Mouse (Mus musculus) forebrain, postnatal 0 days (tissue): ENCODE data around the gene Ppp1r1b. TPM values are rescaled to one million over a fixed set of nuclear protein-coding genes. Genes with fewer than 3 reads are reported as not detected.

Experiments used
- ATAC-seq: fragments of 200-750 bp; cut with Nextera tagmentation; 2 replicates; pipeline ENCODE4 v1.8.0; 2017; ENCODE audit warnings: mild to moderate bottlenecking, moderate library complexity
- DNase-seq: peaks from one replicate; pipeline ENCODE4 v3.0.0-alpha.2; 2015
- H3K27ac ChIP-seq: fragments of 300-500 bp; sonication (generic); 2 replicates; pipeline ENCODE4 v1.5.1; 2014; ENCODE audit warnings: low read depth, mild to moderate bottlenecking, antibody characterized with exemption, low read length, moderate library complexity, mixed read lengths
- H3K27me3 ChIP-seq: fragments of 300-500 bp; sonication (generic); 2 replicates; pipeline ENCODE4 v1.6.1; 2014; ENCODE audit warnings: mild to moderate bottlenecking, low read length, mixed read lengths; ENCODE audit not compliant: insufficient read depth
- H3K36me3 ChIP-seq: fragments of 300-500 bp; sonication (generic); 2 replicates; pipeline ENCODE4 v1.6.1; 2014; ENCODE audit warnings: mild to moderate bottlenecking, moderate library complexity; ENCODE audit not compliant: insufficient read depth
- H3K4me1 ChIP-seq: fragments of 300-500 bp; sonication (generic); 2 replicates; pipeline ENCODE4 v1.6.1; 2014; ENCODE audit warnings: antibody characterized with exemption; ENCODE audit not compliant: insufficient read depth
- H3K4me2 ChIP-seq: fragments of 300-500 bp; sonication (generic); 2 replicates; pipeline ENCODE4 v1.6.1; 2014; ENCODE audit warnings: low read depth, mild to moderate bottlenecking, moderate library complexity
- H3K4me3 ChIP-seq: fragments of 300-500 bp; sonication (generic); 2 replicates; pipeline ENCODE4 v1.5.1; 2014; ENCODE audit warnings: low read depth, low read length, mixed read lengths
- H3K9ac ChIP-seq: fragments of 300-500 bp; sonication (generic); 2 replicates; pipeline ENCODE4 v1.6.1; 2014; ENCODE audit warnings: mild to moderate bottlenecking
- H3K9me3 ChIP-seq: fragments of 300-500 bp; sonication (generic); 2 replicates; pipeline ENCODE4 v1.6.1; 2016; ENCODE audit warnings: low read length
- CTCF ChIP-seq: sonication (generic); IDR thresholded peaks from 2 replicates; pipeline ENCODE4 v1.5.1; 2016; ENCODE audit warnings: antibody characterized with exemption, control low read depth, low read depth
- WGBS: fragments of 180-500 bp; shearing (Covaris S2); extraction: QIAGEN DNeasy Blood & Tissue Kit; methylation state at CpG from one replicate; pipeline ENCODE4 v1.1.7; 2014; 5-methylcytosine and 5-hydroxymethylcytosine counted together
- polyA plus RNA-seq: library from polyadenylated mRNA; unstranded; fragments of >200 nt; fragmentation: Nextera tagmentation; extraction: Ambion mirVana; gene quantifications from 2 replicates; pipeline ENCODE4 v1.2.1, GENCODE M21; 2015
- total RNA-seq: library from RNA; depleted of rRNA; stranded (reverse); fragments of >200 nt; gene quantifications from 2 replicates; pipeline ENCODE4 v1.2.3, GENCODE M21; 2014

The Ppp1r1b gene
- total and polyA plus RNA-seq, 2 experiments from 2014 or later = 19.4 to 91.4 TPM

DNA sequence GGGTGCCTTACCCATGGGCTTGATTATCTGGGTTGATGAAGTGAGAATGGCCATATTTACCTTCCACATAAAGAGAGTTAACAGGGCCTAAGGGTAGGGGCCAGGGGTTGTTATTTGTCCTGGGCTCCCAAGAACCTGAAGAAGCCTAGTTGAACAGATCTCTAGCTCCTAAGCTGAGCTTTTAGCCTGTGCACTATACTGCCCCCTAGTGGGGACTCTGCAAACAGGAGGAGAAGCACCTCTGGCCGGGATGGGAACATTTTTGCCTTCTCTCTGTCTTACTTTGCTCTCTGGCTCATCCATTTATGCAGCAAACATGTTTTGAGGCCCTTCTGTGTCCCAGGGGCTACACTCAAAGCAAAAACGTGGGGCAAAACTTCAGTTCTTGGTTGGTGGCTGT, 24.2 kb downstream of the Ppp1r1b start:
- DNase-seq (peak; percentile 79), ATAC-seq (no peak)
- WGBS = 2% methylated on average over 2 of the region's 2 CpGs
- Histone ChIP-seq H3K4me2 (no peak overlapping the region), H3K9me3 (no peaks in the 10 kb centered on the region), H3K4me1 (peaks cover 13% of the 10 kb centered on the region), H3K27me3 (no peaks in the 10 kb centered on the region), H3K36me3 (peaks cover 27% of the 10 kb centered on the region), H3K4me3 (no peak overlapping the region), H3K27ac (peak overlapping the region; percentile 69; the same call in 1 of the 2 replicates), H3K9ac (no peak overlapping the region)
- peak; percentile 88 for TF ChIP-seq CTCF

GRCm38 (mm10) chr11:98373244-98373643, 25.0 kb downstream of the Ppp1r1b start:
- Histone ChIP-seq H3K4me1 (peaks cover 13% of the 10 kb centered on the region), H3K27ac (no peak overlapping the region), H3K9ac (no peak overlapping the region), H3K9me3 (no peaks in the 10 kb centered on the region), H3K27me3 (no peaks in the 10 kb centered on the region), H3K4me2 (no peak overlapping the region), H3K4me3 (no peak overlapping the region), H3K36me3 (peaks cover 35% of the 10 kb centered on the region)
- ATAC-seq (no peak), DNase-seq (no peak)
- WGBS = 66% methylated on average over 6 of the region's 6 CpGs
- no peak for TF ChIP-seq CTCF

DNA sequence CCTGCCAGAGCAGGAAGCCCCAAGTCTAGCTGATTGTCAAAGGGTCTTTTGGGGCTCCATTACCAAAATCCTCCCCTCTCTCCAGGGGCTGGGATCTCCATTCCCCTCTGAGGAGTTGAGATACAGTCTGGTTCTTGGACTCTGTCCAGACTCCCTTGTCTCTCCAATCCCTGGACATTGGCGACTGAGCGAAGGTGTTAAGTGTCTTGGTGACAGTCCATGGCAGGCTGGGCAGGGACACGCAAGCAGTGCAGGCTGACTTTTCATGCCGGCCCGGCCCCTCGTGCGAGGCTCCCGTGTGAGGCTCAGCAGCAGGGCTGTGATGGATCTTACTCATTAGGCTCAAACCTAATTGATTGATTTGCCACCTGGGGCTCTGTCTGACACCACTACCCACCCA, 26.1 kb downstream of the Ppp1r1b start:
- no peak for TF ChIP-seq CTCF
- H3K9ac ChIP-seq = no peak overlapping the region
- H3K9me3 ChIP-seq = no peaks in the 10 kb centered on the region
- ATAC-seq = no peak
- DNase-seq = no peak
- no peak overlapping the region for H3K4me3 ChIP-seq
- no peak overlapping the region for H3K4me2 ChIP-seq
- H3K4me1 ChIP-seq = peaks cover 13% of the 10 kb centered on the region
- no peak overlapping the region for H3K27ac ChIP-seq
- peaks cover 43% of the 10 kb centered on the region for H3K36me3 ChIP-seq
- WGBS = 61% methylated on average over 8 of the region's 8 CpGs
- no peaks in the 10 kb centered on the region for H3K27me3 ChIP-seq

DNA sequence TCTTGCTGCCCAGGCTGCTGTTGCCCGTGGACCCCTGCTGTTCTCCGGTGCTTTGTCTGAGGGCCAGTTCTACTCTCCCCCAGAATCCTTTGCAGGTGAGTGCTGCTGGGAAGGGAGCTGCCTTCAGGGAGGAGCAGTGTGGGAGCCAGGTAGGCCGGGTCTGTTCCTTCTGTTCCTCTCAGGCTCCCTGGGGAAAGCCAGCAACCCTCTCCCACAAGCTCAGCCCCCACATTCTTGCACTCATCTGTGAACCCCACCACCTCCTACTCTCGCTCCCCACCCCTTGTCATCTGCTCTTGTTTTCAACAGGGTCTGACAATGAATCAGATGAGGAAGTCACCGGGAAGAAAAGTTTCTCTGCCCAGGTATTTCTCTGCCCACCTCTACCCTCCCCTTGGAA, 28.6 kb downstream of the Ppp1r1b start:
- Histone ChIP-seq H3K4me2 (no peak overlapping the region), H3K4me3 (no peak overlapping the region), H3K27me3 (no peaks in the 10 kb centered on the region), H3K9ac (no peak overlapping the region), H3K27ac (no peak overlapping the region), H3K9me3 (no peaks in the 10 kb centered on the region), H3K36me3 (peaks cover 59% of the 10 kb centered on the region), H3K4me1 (peaks cover 3% of the 10 kb centered on the region; the same call in 1 of the 2 replicates)
- DNase-seq (no peak), ATAC-seq (no peak)
- 66% methylated on average over 5 of the region's 5 CpGs for WGBS
- no peak for TF ChIP-seq CTCF

DNA sequence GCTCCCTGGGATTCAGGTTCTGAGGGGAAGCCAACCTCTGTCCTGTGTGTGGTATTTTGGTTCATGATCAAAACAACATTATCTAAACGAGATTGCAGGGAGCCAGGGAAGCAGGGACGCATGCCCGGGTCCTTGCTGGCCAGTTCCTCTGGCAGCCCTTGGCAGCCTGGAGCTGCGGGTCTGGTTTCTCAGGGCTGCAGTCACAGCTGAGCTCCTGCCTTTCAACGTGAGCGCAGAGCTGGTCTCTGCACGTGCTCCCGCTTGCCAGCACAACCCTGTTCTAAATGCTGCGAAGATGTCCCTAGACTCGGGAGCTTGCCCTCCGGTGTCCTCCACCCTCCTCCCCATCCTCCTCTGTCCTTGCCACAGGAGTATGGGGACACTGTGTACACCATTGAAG, 29.6 kb downstream of the Ppp1r1b start:
- WGBS = 84% methylated on average over 11 of the region's 11 CpGs
- DNase-seq (no peak), ATAC-seq (no peak)
- Histone ChIP-seq H3K9me3 (no peaks in the 10 kb centered on the region), H3K36me3 (peaks cover 59% of the 10 kb centered on the region), H3K4me1 (no peaks in the 10 kb centered on the region), H3K27me3 (no peaks in the 10 kb centered on the region), H3K27ac (no peak overlapping the region), H3K9ac (no peak overlapping the region), H3K4me2 (no peak overlapping the region), H3K4me3 (no peak overlapping the region)
- no peak for TF ChIP-seq CTCF

- Histone ChIP-seq H3K9ac (no peak overlapping the region), H3K4me3 (no peak overlapping the region), H3K27ac (no peak overlapping the region), H3K36me3 (peaks cover 59% of the 10 kb centered on the region), H3K4me2 (no peak overlapping the region), H3K9me3 (no peaks in the 10 kb centered on the region), H3K27me3 (no peaks in the 10 kb centered on the region), H3K4me1 (no peaks in the 10 kb centered on the region)
- WGBS = 87% methylated on average over 7 of the region's 7 CpGs
- DNase-seq (no peak), ATAC-seq (no peak)
- TF ChIP-seq CTCF = no peak
These were observed 31.2 kb downstream of the Ppp1r1b start for GRCm38 (mm10) chr11:98379379-98379778.

DNA sequence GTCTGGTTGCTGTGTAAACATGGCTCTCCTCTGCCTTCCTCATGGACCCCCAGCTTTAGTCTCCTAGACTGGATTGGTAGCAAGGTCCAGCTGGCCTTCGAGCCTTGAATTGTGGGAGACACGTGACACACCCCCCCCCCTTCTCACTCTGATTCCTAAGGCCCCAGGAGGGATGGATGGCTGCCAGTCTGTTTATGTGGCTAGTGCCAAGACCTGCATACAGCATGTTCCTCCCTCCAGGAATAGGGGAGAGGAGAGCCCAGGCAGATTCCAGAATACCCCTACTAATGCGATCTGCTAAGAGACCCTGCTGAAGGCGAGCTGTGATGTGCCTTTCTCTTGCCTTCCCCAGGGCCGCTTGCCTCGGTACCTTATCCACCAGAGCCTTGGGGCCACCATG, 31.9 kb downstream of the Ppp1r1b start:
- no peak overlapping the region for H3K9ac ChIP-seq
- ATAC-seq (no peak), DNase-seq (peak; percentile 48)
- no peak overlapping the region for H3K4me3 ChIP-seq
- no peaks in the 10 kb centered on the region for H3K9me3 ChIP-seq
- H3K27me3 ChIP-seq = no peaks in the 10 kb centered on the region
- WGBS = 63% methylated on average over 6 of the region's 6 CpGs
- H3K4me1 ChIP-seq = no peaks in the 10 kb centered on the region
- peaks cover 54% of the 10 kb centered on the region for H3K36me3 ChIP-seq
- no peak overlapping the region for H3K27ac ChIP-seq
- TF ChIP-seq CTCF = no peak
- H3K4me2 ChIP-seq = no peak overlapping the region

GRCm38 (mm10) chr11:98381651-98382050, 33.4 kb downstream of the Ppp1r1b start:
- no peak overlapping the region for H3K9ac ChIP-seq
- DNase-seq (no peak), ATAC-seq (no peak)
- no peak overlapping the region for H3K27ac ChIP-seq
- H3K9me3 ChIP-seq = no peaks in the 10 kb centered on the region
- H3K36me3 ChIP-seq = peaks cover 39% of the 10 kb centered on the region
- no peaks in the 10 kb centered on the region for H3K4me1 ChIP-seq
- TF ChIP-seq CTCF = no peak
- no peak overlapping the region for H3K4me2 ChIP-seq
- H3K27me3 ChIP-seq = no peaks in the 10 kb centered on the region; the same call in 1 of the 2 replicates
- H3K4me3 ChIP-seq = no peak overlapping the region
- 92% methylated on average over 2 of the region's 2 CpGs for WGBS
